Mouse (Mus musculus) cerebral cortex, adult 2 months (tissue): ENCODE results near the gene Rps13.

Source experiments
- WGBS: fragments of 180-500 bp; shearing (Covaris S2); methylation state at CpG from one replicate; pipeline ENCODE4 v1.1.7; 2018; 5-methylcytosine and 5-hydroxymethylcytosine counted together

Rps13 gene

GRCm38 (mm10) chr7:116292377-116292776 is 41.6 kb downstream of the Rps13 start:
- 81% methylated on average over 5 of the region's 5 CpGs for WGBS

GRCm38 (mm10) chr7:116290559-116290958 is 43.4 kb downstream of the Rps13 start:
- 78% methylated on average over 1 of the region's 1 CpGs for WGBS

GRCm38 (mm10) chr7:116288996-116289395 is 45.0 kb downstream of the Rps13 start:
- 96% methylated on average over 3 of the region's 3 CpGs for WGBS

GRCm38 (mm10) chr7:116287959-116288358 is 46.0 kb downstream of the Rps13 start:
- WGBS = 96% methylated on average over 5 of the region's 5 CpGs

GRCm38 (mm10) chr7:116286611-116287355 is 47.2 kb downstream of the Rps13 start:
- 73% methylated on average over 11 of the region's 11 CpGs for WGBS

GRCm38 (mm10) chr7:116286173-116286572 is 47.8 kb downstream of the Rps13 start:
- 83% methylated on average over 12 of the region's 12 CpGs for WGBS

GRCm38 (mm10) chr7:116285216-116285615 is 48.8 kb downstream of the Rps13 start:
- 100% methylated on average over 1 of the region's 1 CpGs for WGBS

GRCm38 (mm10) chr7:116282755-116283154 is 51.2 kb downstream of the Rps13 start:
- 44% methylated on average over 11 of the region's 11 CpGs for WGBS
